In genomic region chr9:90277884-90278283, GRCm38 (mm10) we compare ENCODE assay signal across 15 mouse cellular contexts.
"Had no signal": no experiment of that assay in that cellular context is flagged by ENCODE, and none has a peak within 500 bp of the region (broad histone marks: within the 10 kb centered on the region; RNA-seq: fewer than 3 reads in every experiment).

No protein-coding gene starts in this region.

- H3K4me1 ChIP-seq: limb, embryonic 12.5 days; midbrain, embryonic 10.5 days had no signal

- ATAC-seq: hindbrain, postnatal 0 days had no signal

- DNase-seq: kidney, adult 11 months; kidney, adult 9 months; kidney, postnatal 36 days; layer of hippocampus, adult 9-11 months; layer of hippocampus, postnatal 36 days; lung, embryonic 14.5 days; lung, postnatal 10 days; lung, postnatal 4 days; midbrain, embryonic 14.5 days had no signal

- H3K36me3 ChIP-seq: limb, embryonic 12.5 days; liver, embryonic 15.5 days; midbrain, embryonic 10.5 days had no signal

- H3K9me3 ChIP-seq: limb, embryonic 12.5 days; liver, embryonic 15.5 days; midbrain, embryonic 10.5 days had no signal

- H3K4me3 ChIP-seq: limb, embryonic 12.5 days; liver, embryonic 15.5 days; midbrain, embryonic 10.5 days; myocyte had no signal

- H3K27ac ChIP-seq: hindbrain, postnatal 0 days; kidney, postnatal 0 days; limb, embryonic 12.5 days; liver, embryonic 15.5 days; midbrain, embryonic 10.5 days had no signal

- H3K9ac ChIP-seq: limb, embryonic 12.5 days; liver, embryonic 15.5 days; lung, embryonic 14.5 days had no signal

- H3K4me2 ChIP-seq: limb, embryonic 12.5 days; liver, embryonic 15.5 days; lung, embryonic 14.5 days had no signal

- H3K27me3 ChIP-seq: limb, embryonic 12.5 days; liver, embryonic 15.5 days had no signal
